Mouse (Mus musculus): Measurements from ENCODE around the gene Reck.

The Reck gene

DNA sequence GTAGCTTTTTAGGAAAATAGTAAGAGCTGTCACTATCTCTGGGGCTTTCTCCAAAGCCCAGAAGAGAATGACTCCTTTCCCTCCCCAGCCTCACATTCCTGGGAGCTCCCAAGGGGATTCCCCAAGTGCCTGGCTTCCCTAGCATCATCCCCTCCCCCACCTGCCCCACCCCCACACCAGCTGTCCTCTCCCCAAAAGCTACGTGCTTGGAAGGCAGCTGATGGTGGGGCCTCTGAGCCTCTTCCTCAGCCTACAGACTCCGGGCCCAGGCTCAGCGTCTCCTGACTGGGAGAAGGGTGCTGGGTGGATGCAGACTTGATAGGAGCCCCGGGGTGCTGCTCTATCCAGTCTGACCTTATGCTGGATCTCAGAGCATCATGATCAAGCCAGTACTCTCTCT, 94.0 kb downstream of the Reck start:
- no peak for DNase-seq (ENCODE audit: low spot score in 2 of 2)

DNA sequence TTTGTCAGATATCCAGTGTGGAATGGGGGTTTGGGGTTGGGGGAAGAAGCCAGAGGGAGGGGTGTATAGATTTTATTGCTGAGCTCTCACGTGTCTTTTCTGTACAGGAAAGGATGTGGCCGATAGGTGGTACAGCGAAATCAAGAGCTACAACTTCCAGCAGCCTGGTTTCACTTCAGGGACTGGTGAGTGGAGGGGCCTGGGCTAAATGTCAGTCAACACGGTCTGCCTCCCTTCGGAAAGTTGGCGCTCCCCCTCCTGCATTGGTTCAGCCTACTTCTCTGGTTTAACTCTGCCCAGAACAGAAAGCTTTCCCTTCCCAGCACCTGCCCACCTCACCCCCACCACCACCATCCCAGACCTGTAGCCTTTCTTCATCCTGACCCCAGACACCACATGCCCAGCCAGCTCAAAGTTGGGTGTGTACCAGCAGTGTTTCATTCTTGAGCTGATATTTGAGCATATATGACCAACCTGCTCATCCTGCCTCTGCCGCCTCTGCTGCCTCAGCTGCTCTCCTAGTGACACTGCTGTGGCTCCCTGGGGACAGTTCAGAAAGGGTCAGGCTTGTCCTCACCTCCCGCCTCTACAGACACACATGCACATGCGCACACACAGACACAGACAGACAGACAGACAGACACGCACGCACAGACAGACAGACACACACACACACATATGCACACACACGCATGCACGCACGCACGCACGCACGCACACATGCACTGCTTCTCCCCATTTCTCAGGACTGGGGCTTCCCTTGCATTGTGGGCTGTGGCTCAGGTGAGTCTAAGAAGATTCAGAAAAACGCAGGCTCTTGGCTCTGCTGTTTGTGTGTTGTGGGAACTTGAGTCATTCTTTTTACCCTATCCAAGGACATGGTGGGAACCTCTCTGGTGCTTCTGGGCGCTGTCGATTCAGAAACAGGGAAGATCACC, 95.3 kb downstream of the Reck start:
- DNase-seq (ENCODE audit: low spot score in 2 of 2), result no peak

DNA sequence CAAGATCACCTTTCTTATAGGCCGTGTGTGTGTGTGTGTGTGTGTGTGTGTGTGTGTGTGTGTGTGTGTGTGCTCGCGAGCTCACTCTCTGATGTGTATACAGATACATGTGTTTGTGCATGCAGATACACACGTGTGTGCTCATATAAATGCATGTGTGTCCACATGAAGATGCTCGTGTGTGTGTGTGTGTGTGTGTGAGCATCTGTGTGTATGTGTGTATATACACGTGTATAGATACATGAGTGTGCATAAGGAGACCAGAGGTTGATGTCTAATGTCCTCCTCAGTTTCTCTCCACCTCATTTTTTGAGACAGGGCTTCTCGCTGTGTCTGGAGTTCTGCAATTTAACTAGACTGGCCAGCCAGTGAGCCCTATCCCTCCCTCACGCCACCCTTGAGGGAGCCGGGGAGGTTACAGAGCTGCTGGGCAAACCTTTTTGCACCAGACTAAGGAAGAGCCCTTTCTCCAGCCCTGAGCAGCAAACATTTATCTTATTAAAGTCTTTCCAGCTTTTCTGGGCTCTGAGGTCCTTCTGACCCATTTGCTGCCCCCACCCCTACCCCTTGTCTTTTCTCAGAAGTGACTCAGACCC, 96.3 kb downstream of the Reck start:
- no peak for DNase-seq (ENCODE audit: low spot score in 2 of 2)

DNA sequence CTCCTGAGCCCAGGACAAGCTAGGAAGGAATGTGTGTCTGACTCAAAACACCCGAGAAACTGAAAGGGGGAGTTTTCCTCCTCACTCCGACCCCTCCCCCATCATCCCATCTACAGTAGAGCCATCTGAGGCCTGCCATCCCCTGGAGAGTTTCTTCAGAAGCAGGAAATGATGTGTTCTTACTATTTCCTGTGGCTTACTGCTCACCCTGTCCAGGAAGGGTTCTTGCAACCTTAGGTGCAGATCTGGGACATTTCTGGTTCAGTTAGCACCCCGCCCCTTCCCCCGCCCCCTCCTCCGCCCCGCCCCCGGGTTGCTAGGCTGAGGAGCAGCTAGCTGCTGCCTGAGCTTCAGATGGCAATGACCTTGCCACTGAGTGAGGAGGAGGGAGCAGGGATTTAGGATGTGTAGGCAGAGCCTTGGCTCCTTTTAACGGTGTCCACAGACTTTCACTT, 96.8 kb downstream of the Reck start:
- no peak for DNase-seq (ENCODE audit: low spot score in 2 of 2)

DNA sequence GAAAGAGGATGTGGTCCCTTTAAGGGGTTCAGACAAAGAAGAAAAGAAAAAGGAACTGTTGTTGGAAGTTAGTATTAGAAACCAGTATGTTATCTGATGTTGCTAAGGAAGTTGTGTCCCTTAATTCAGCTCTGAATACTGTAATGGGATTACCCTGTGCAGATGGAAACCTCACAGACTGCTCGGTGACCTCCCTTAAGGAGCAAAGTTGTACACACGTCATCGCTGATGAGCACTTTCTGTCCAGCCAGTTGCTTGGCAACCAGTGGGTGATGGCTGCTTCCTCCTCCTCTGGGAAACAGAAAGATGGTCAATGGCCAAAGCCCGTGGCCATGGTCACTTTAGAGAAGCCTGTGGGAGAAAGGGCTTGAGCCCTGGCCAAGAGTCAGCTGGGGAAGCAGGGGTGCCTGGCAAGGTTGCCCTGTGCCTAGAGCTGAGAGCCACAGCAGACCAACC, 98.2 kb downstream of the Reck start:
- peak; percentile 35 to 41 for DNase-seq (ENCODE audit: low spot score in 2 of 2)

DNA sequence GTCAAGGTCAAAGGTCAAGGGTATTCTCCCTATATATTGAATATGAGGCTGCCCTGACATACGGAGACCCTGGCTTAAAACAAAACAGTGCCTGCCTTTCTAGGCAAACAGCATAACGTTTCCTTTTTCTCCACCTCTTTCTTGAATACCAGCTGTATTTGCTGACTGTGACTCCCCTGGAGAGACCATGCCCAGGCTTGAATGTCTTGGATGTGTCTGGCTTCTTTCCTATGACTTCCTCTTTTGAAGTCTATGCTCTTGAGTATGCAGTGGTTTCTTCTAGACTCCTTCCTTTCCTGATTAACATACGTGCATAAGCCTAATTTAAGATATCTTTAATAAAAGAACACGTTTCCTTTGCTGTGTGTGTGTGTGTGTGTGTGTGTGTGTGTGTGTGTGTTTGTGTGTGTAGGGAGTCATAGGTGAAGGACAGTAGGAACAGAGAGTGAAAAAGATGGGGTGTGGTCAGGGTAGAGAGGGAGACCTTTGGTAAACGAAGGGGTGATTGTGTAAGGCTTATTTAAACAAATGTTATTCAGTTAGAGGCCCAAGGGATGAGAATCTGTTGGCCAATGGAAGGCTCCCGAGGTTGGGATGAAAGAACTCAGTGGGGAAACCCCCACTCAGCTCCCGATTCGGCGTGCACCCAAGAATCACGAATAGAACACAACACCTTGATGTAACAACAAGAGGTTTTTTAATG, 99.7 kb downstream of the Reck start:
- DNase-seq (ENCODE audit: low spot score in 2 of 2), result no peak

DNA sequence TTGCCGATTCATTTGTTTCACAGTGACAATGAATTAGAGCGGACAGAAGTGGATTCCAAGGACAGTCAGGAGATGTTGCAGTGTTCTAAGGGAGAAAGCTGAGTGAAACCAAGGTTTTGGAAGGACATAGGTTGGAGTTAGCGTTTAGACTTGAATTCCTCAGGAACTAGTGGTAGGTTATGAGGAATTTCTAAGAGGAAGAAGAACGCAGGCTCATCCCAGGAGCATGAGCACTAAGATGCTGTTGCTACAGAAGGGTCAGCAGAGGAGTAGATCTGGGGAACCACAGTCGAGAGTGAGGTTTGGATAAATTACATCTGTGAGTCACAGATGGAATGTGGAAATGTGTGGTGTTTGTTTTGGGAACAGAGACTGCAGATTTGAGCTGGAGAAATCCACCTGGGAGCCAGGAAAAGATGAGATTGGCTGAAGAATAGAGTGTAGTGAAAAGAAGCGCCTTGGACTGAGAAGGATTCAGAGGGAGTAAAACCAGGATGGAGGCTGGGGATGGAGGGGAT, 101.0 kb downstream of the Reck start:
- no peak for DNase-seq (ENCODE audit: low spot score in 2 of 2)

DNA sequence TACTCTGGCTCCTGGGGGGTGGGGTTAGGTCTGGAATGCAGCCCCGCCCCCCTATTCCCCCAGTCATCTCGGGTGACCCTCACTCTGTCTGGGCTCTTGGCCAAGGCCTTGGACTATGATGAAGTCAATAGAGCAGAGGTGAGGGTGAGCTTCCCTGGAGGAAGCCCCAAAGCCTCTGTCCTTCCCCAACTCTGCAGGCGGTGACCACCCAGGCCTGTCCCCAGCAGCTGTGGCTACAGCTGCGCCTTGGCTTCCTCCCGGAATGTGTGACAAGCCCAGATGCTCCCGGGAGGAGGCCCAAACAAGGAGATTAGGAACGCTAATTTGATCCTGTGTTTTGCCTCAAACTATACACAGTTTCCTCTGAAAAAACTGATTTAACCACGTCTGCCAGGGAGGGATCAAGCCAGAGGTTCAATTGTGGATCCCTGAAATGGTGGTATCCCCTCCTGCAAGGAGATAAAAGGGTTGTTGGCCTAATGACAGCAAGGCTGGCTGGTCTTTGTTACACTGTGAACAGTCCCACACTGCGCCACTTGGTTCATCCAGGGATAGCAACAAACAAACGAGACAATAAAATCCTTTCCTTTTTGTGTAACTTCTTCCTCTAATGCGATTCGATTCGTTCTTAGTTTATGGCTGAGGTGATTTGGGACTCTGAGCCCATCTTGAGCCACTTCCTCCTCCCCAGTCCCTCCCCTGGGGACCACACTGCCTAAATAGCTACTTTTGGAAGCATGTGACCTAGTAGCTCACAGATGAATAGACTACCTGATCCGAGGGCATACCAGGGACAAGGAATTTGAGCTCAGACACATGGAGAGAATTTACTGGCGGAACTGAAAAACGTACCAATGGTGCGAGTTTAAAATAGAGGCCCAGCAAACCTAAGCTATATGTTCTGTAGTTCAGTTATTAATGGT, 103.5 kb downstream of the Reck start:
- no peak for DNase-seq (ENCODE audit: low spot score in 2 of 2)

DNA sequence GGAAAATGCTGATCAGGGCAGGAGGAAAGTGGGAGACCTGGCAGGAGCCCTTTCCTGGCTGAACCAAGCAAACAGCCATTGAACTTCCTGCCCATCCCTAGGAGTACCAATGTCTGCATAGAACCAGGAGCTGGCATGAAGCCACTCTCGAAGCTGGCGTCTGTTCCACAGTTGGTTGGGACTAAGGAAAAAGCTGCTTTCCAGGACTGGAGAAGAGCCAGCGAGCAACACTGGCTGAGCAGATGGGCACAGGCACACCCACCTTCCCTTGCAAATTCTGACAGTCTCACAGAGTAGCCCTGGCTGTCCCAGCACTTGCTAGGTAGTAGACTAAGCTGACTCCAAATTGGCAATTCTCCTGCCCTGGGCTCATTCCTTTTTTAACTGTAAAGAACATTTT, 104.4 kb downstream of the Reck start:
- peak; percentile 91 to 95 for DNase-seq (ENCODE audit: low spot score in 2 of 2)

DNA sequence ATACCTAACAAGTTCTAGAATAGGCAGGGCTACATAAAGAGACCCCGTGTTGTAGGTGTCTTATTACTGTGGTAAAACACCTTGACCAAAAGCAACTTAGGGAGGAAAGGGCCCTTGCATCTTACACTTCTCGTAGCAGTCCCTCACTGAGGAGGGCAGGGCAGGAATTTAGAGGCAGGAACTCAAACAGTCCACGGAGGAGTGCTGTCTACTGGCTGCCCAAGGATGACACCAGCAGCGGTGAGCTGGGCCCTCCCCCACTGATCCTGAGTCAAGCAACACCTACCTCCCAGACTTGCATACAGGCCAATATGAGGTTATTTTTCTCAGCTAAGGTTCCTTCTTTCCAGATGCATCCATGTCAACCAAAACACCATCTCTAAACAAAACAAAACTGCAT, 104.9 kb downstream of the Reck start:
- DNase-seq (ENCODE audit: low spot score in 2 of 2), result no peak

DNA sequence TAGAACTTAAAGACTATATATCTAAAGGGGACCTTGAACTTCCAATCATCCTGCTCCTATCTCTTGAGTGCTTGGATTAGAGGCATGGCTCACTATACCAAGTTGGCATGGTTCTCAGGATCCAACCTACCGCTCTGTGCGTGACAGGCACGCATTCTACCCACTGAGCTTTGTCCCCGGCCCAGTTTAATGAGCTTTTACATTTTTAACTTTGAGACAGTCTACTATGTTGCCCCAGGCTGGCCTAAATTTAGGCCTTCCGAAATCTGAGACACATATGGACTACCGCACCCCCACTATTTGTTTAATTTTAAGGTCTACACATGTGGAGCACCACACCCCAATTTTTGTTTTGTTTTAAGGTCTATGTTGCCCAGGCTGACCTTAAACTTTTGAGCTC, 105.5 kb downstream of the Reck start:
- DNase-seq (ENCODE audit: low spot score in 2 of 2), result no peak

DNA sequence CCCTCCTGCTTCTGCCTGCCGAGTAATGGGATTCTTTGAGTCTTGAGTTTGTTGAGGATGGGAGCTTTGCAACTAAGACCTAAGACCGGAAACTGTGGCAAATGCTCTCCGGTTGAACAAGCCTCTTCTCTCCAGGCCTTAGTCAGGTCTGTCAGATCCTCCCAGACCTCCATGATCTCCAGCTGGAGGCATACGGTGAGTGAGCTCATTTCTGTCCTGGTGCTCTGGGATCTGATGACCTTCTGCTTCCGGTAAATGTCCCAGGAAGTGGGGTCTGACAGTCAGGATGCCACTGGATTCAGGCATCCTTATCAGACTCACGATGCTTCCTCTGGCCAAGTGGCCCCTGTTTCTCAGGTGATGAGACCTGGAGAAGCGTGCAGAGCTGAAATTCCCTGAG, 105.9 kb downstream of the Reck start:
- no peak for DNase-seq (ENCODE audit: low spot score in 2 of 2)

DNA sequence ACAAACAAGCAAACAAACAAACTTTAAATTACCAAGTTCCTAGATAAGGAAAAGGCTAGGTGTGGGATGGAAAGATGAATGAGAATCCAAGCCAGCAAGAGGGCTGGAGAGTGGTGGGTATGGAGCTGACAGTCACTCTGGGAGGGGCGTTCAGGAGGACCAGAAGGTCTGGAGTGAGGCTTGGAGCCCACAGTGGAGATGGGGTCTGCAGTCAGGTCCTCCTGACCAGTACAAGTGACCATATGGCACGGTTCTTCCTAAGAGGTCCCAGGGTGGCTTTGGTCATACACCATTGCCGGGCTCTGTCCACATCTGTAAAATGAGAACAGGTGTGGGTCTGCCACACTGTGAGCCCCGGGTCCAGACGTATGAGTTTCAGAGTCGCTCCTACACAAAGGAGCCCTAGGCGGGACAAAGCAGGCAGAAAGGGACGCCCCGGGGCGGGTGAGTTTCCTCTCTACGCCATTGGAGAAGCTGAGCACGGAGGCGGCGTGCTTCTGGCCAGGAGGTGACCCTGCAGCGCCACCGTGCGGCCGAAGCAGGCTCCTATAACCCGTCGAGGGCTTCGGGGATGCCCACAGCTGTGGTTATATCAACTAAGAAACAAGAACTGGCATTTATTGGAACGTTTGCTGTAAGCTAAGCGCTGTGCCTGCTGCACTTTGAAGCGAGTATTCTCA, 106.9 kb downstream of the Reck start:
- DNase-seq (ENCODE audit: low spot score in 2 of 2), result peak; percentile 92 to 93

DNA sequence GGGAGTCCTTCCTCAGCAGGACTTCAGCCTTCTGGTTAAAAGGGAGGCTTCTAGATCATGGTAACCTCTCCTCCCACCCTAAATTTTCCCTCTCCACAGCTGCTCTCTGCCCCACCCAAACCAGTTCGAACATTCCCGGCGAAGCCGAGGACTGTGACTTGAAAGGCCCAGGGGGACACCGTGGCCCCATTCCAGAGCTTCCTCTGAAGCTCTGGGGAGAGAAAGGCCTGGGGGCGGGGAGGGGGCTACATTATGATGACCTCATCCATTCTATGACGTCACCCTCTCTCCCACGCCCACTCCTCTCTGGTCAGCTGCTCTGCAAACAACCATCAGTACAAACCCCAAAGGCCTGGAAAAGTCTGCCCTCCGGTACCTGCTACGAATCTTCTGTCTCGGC, 107.9 kb downstream of the Reck start, which contains the start of gene Ccin:
TSS of gene Ccin (plus strand) at position 303 of the 400 bp plus-strand sequence.
- DNase-seq (ENCODE audit: low spot score in 2 of 2), result no peak

DNA sequence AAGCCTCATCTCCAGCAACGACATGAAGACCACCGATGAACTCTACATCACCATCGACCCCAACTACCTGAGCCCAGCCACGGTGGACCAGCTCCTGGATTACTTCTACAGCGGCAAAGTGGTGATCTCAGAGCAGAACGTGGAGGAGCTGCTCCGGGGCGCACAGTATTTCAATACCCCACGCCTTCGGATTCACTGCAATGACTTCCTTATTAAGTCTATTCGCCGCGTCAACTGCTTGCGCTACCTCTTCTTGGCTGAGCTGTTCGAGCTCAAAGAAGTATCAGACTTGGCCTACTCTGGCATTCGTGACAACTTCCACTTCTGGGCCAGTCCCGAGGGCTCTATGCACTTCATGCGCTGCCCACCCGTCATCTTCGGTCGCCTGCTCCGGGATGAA, 108.4 kb downstream of the Reck start:
- DNase-seq (ENCODE audit: low spot score in 2 of 2), result no peak

DNA sequence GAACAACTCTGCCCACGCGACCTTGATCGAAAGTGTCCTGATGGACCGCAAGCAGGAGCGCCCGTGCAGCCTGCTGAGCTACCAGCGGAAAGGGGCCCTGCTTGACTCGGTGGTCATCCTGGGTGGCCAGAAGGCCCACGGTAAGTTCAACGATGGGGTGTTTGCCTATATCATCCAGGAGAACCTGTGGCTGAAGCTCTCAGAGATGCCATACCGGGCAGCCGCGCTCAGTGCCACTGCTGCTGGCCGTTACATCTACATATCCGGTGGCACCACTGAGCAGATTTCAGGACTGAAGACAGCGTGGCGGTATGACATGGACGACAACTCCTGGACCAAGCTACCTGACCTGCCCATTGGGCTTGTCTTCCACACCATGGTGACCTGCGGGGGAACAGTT, 109.0 kb downstream of the Reck start:
- DNase-seq (ENCODE audit: low spot score in 2 of 2), result no peak

DNA sequence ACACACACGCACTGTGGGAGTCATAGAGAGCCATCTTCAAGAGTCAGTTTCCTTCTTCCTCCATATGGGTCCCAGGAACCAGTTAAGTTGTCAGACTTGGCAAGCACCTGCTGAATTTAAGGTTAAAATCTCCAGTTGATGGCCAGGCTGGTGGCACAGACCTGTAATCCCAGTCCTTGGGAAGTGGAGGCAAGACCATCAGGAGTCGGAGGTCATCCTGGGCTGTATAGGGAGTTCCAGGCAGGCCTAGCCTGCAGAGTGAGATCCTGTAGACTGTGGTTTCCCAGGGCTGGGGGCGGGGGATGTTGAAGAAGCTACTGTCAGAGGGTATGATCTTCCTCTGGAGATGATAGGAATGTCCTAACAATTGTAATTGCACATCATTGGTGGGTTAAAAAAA, 113.6 kb downstream of the Reck start:
- no peak for DNase-seq (ENCODE audit: low spot score in 2 of 2)

DNA sequence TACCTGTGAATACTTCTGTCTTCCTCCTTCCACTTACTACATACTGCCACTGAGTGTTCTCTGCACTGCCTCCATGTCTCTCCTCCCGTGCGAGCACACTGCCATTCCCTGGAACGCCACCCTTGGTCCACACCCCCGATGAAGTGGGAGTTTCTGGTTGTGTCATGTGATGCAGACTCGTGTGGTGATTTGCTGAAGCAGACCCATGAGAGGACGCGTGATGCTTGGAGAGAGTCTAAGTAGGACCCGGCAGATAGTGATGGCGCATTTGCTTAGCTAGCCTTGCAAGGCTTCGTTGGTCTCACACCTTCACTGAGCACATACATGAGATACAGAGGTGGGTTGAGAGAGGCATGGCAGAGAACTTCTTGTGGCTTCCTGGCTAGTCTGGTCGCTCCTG, 117.7 kb downstream of the Reck start:
- no peak for DNase-seq (ENCODE audit: low spot score in 2 of 2)

DNA sequence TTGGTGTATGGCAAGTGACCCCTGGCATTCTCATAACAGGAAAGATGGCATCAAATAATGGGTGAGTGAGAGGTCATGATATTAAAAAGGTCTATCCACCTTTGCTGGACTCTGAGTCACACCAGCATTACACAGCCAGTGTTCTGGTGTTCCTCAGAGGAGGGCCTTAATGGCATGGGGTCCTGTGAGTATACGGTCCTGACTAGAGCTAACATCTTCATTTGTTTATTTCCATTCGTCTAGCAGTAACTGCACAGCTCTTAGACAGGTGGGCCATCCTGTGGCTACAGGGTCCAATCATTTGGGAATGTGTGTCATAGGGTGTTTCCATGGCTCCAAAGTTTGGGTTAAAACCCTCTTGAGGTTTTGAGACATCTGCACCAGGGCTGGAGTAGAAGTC, 119.0 kb downstream of the Reck start:
- no peak for DNase-seq (ENCODE audit: low spot score in 2 of 2)
